Mouse (Mus musculus): ENCODE results near the gene Cdk5rap2. TPM values are rescaled to one million over a fixed set of nuclear protein-coding genes. Genes with fewer than 3 reads are reported as not detected.

Gene Cdk5rap2
- polyA plus RNA-seq, 1 experiment: 73.1 TPM

- Histone ChIP-seq H3K27me3 (ENCODE audit: control insufficient read depth, insufficient read depth, low read length) (no peaks in the 10 kb centered on the region), H3K4me3 (ENCODE audit: control insufficient read depth, low read depth, low read length) (no peak overlapping the region), H3K27ac (ENCODE audit: control insufficient read depth, insufficient read depth, low read depth, low read length) (no peak overlapping the region), H3K36me3 (ENCODE audit: control insufficient read depth, insufficient read depth, low read length) (no peaks in the 10 kb centered on the region), H3K4me1 (ENCODE audit: control insufficient read depth, insufficient read depth, low read length) (no peaks in the 10 kb centered on the region)
- TF ChIP-seq POLR2A (IDR thresholded peaks at IDR 0.05; ENCODE audit: control insufficient read depth, low read depth, low read length) (no peak), CTCF (IDR thresholded peaks at IDR 0.05; ENCODE audit: control insufficient read depth, insufficient read depth, insufficient replicate concordance, low read depth, low read length) (no peak)
Measured at GRCm38 (mm10) chr4:70185971-70186370, 224.3 kb downstream of the Cdk5rap2 start.

Other genes with a start within 250 kb of the Cdk5rap2 start
- gene Megf9, start 124.6 kb upstream of the Cdk5rap2 start, polyA plus RNA-seq (2012; rRNA removed): 4.8 and 7.8 TPM in 2 replicates